Comparison of ENCODE assay signal across 9 mouse cellular contexts in genomic region chr8:71474785-71475701, GRCm38 (mm10). TPM values are rescaled to one million over a fixed set of nuclear protein-coding genes. Genes with fewer than 3 reads are reported as not detected.
DNase-seq lines count a peak whose midpoint lies in the region; ATAC-seq and TF ChIP-seq lines count a peak whose summit lies in the region.
"Had no signal": no experiment of that assay in that cellular context is flagged by ENCODE, and none has a peak within 500 bp of the region (broad histone marks: within the 10 kb centered on the region; RNA-seq: fewer than 3 reads in every experiment).

No protein-coding gene starts in this region.

- WGBS in kidney, embryonic 15.5 days, result 86% methylated on average over 25 of the region's 25 CpGs
- 63% methylated on average over 25 of the region's 25 CpGs for WGBS in cerebellum, adult 2 months
- WGBS in liver, embryonic 12.5 days (ENCODE audit: insufficient replicate concordance), result 87% methylated on average over 25 of the region's 25 CpGs

- no peaks in the 10 kb centered on the region for H3K27me3 ChIP-seq in kidney, embryonic 15.5 days
- H3K27me3 ChIP-seq in cerebellum, adult 2 months (ENCODE audit: control insufficient read depth, insufficient read depth, low read length), result no peaks in the 10 kb centered on the region
- H3K27me3 ChIP-seq in liver, embryonic 12.5 days (replicated peaks), result peaks cover 22% of the 10 kb centered on the region

- peak overlapping the region; percentile 58; the same call in 1 of the 2 replicates for H3K4me3 ChIP-seq in kidney, embryonic 15.5 days (replicated peaks)
- no peak overlapping the region for H3K4me3 ChIP-seq in cerebellum, adult 2 months (replicated peaks; ENCODE audit: insufficient read depth, low read depth, low read length)
- H3K4me3 ChIP-seq in liver, embryonic 12.5 days, result peak overlapping the region; percentile 69; the same call in 1 of the 2 replicates

- DNase-seq in kidney, adult 18-20 months, result no peak
- peak; percentile 65 to 67 for DNase-seq in cerebellum, adult 2 months
- peak; percentile 57 to 60 for DNase-seq in cerebellum, postnatal 36 days
- no peak for DNase-seq in ovary, adult 18-20 months (ENCODE audit: low spot score)
- no peak for DNase-seq in left cerebral cortex, adult 11 months (ENCODE audit: low spot score)
- DNase-seq in spleen, postnatal 36 days (ENCODE audit: low spot score in 2 of 2), result no peak

- ATAC-seq in kidney, embryonic 15.5 days (replicated peaks; ENCODE audit: low FRiP score), result no peak
- no peak for ATAC-seq in liver, embryonic 12.5 days

- H3K9me3 ChIP-seq in kidney, embryonic 15.5 days (replicated peaks), result no peaks in the 10 kb centered on the region
- no peaks in the 10 kb centered on the region for H3K9me3 ChIP-seq in liver, embryonic 12.5 days (replicated peaks)

- H3K36me3 ChIP-seq in kidney, embryonic 15.5 days, result peaks cover 59% of the 10 kb centered on the region
- peaks cover 56% of the 10 kb centered on the region for H3K36me3 ChIP-seq in liver, embryonic 12.5 days

- H3K9ac ChIP-seq in kidney, embryonic 15.5 days, result peak overlapping the region; percentile 64; the same call in 1 of the 2 replicates
- no peak overlapping the region for H3K9ac ChIP-seq in liver, embryonic 12.5 days

- H3K27ac ChIP-seq in kidney, embryonic 15.5 days, result peak overlapping the region; percentile 90; the same call in 1 of the 2 replicates
- peak overlapping the region; percentile 94 for H3K27ac ChIP-seq in cerebellum, adult 2 months (ENCODE audit: insufficient read depth, low read length)
- H3K27ac ChIP-seq in liver, embryonic 12.5 days, result no peak overlapping the region
- H3K27ac ChIP-seq: liver, embryonic 14.5 days had no signal

- TF ChIP-seq POLR2A in cerebellum, adult 2 months (IDR thresholded peaks at IDR 0.05; ENCODE audit: borderline replicate concordance, insufficient read depth, low read length), result peak; percentile 11; the same call in 1 of the 2 replicates

- peaks cover 37% of the 10 kb centered on the region for H3K4me1 ChIP-seq in kidney, embryonic 15.5 days
- peaks cover 25% of the 10 kb centered on the region for H3K4me1 ChIP-seq in cerebellum, adult 2 months (ENCODE audit: control insufficient read depth, insufficient read depth, low read length)
- H3K4me1 ChIP-seq in liver, embryonic 12.5 days, result peaks cover 50% of the 10 kb centered on the region

- peak overlapping the region; percentile 92; the same call in 1 of the 2 replicates for H3K4me2 ChIP-seq in kidney, embryonic 15.5 days
- H3K4me2 ChIP-seq in liver, embryonic 12.5 days, result peak overlapping the region; percentile 97

- no peak for TF ChIP-seq CTCF in cerebellum, adult 2 months (IDR thresholded peaks at IDR 0.05; ENCODE audit: borderline replicate concordance, insufficient read depth, low read depth, low read length)

RNA-seq across cellular contexts. Expression of gene Dda1, which starts 6.0 kb away (rescaled TPM):
- 98.1 and 106 TPM in 2 replicates for polyA plus RNA-seq in kidney, embryonic 15.5 days (2015; fragmentation: Nextera tagmentation; extraction: Ambion mirVana)
- 119 and 121 TPM in 2 replicates for polyA plus RNA-seq in cerebellum, adult 2 months (2012; rRNA removed)
- polyA plus RNA-seq in liver, embryonic 12.5 days (2016; fragmentation: Nextera tagmentation; extraction: Ambion mirVana), result 60.6 and 63.1 TPM in 2 replicates

RNA-seq across cellular contexts. Expression of gene Mrpl34, which starts 10.3 kb away (rescaled TPM):
- polyA plus RNA-seq in kidney, embryonic 15.5 days (2015; fragmentation: Nextera tagmentation; extraction: Ambion mirVana), result 178 and 198 TPM in 2 replicates
- polyA plus RNA-seq in cerebellum, adult 2 months (2012; rRNA removed), result 68.5 and 75.4 TPM in 2 replicates
- 168 and 173 TPM in 2 replicates for polyA plus RNA-seq in liver, embryonic 12.5 days (2016; fragmentation: Nextera tagmentation; extraction: Ambion mirVana)

RNA-seq across cellular contexts. Expression of gene Ano8, which starts 10.7 kb away (rescaled TPM):
- 1.4 and 2.0 TPM in 2 replicates for polyA plus RNA-seq in kidney, embryonic 15.5 days (2015; fragmentation: Nextera tagmentation; extraction: Ambion mirVana)
- polyA plus RNA-seq in cerebellum, adult 2 months (2012; rRNA removed), result 76.2 and 81.8 TPM in 2 replicates
- polyA plus RNA-seq in liver, embryonic 12.5 days (2016; fragmentation: Nextera tagmentation; extraction: Ambion mirVana), result 1.2 TPM in 2 replicates

RNA-seq across cellular contexts. Expression of gene Abhd8, which starts 11.6 kb away (rescaled TPM):
- 42.8 and 47.0 TPM in 2 replicates for polyA plus RNA-seq in kidney, embryonic 15.5 days (2015; fragmentation: Nextera tagmentation; extraction: Ambion mirVana)
- polyA plus RNA-seq in cerebellum, adult 2 months (2012; rRNA removed), result 392 TPM in 2 replicates
- 16.0 and 17.4 TPM in 2 replicates for polyA plus RNA-seq in liver, embryonic 12.5 days (2016; fragmentation: Nextera tagmentation; extraction: Ambion mirVana)

RNA-seq across cellular contexts. Expression of gene Gtpbp3, which starts 12.9 kb away (rescaled TPM):
- polyA plus RNA-seq in kidney, embryonic 15.5 days (2015; fragmentation: Nextera tagmentation; extraction: Ambion mirVana), result 21.3 and 22.9 TPM in 2 replicates
- 33.3 and 34.7 TPM in 2 replicates for polyA plus RNA-seq in cerebellum, adult 2 months (2012; rRNA removed)
- 9.3 and 9.6 TPM in 2 replicates for polyA plus RNA-seq in liver, embryonic 12.5 days (2016; fragmentation: Nextera tagmentation; extraction: Ambion mirVana)

Comparison
In these comparisons a context has a peak if more than half of its experiments do, and no peak if none do; other contexts are left out.
1. DNase-seq: peak in cerebellum, adult 2 months (2 of 2) and cerebellum, postnatal 36 days (2 of 2); none in kidney, adult 18-20 months (single experiment), ovary, adult 18-20 months (single experiment), left cerebral cortex, adult 11 months (single experiment) and spleen, postnatal 36 days (0 of 2).
2. RNA of gene Ano8, which starts 10.7 kb away (polyA plus RNA-seq): 76.2 to 81.8 TPM in cerebellum, adult 2 months; 1.4 to 2.0 TPM in kidney, embryonic 15.5 days and 1.2 TPM in liver, embryonic 12.5 days; every median in the first group is over 10 times any median in the second.